Comparison of ENCODE assay signal across 28 mouse cellular contexts in the genomic region with DNA sequence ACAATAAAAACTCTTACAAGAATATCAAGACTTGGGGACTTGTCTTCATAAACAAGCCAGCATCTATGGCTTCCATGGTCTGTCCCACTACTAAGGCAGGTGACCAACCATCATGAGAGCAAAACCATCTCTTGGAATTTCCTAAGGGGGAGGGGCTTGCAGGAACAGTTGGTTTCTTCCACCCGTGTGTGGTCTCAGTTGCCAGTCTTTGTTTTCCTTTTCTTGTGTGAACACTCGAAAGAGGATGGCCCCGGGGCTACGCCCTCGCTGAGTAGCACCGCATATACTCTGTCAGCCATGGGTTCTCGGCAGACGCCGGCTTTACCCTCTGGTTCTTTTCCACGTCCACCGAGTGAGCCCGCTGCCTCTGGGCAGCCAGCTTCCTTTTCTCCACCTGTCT. TPM values are rescaled to one million over a fixed set of nuclear protein-coding genes. Genes with fewer than 3 reads are reported as not detected.
"Had no signal": no experiment of that assay in that cellular context is flagged by ENCODE, and none has a peak within 500 bp of the region (broad histone marks: within the 10 kb centered on the region; RNA-seq: fewer than 3 reads in every experiment).

No protein-coding gene starts in this region.

- ATAC-seq: hindbrain, postnatal 0 days; intestine, postnatal 0 days; liver, embryonic 12.5 days had no signal

- H3K36me3 ChIP-seq: heart, embryonic 15.5 days had no signal

- H3K4me1 ChIP-seq: heart, embryonic 13.5 days; heart, embryonic 15.5 days; hindbrain, embryonic 13.5 days; hindbrain, embryonic 15.5 days; kidney, embryonic 15.5 days; limb, embryonic 13.5 days; limb, embryonic 15.5 days had no signal

- H3K4me2 ChIP-seq: heart, embryonic 11.5 days; heart, embryonic 13.5 days; heart, embryonic 15.5 days; hindbrain, embryonic 13.5 days; hindbrain, embryonic 15.5 days; kidney, embryonic 15.5 days; limb, embryonic 13.5 days; limb, embryonic 15.5 days; liver, embryonic 12.5 days had no signal

- H3K27ac ChIP-seq: heart, adult 2 months; heart, embryonic 13.5 days; heart, embryonic 15.5 days; hindbrain, embryonic 13.5 days; hindbrain, embryonic 15.5 days; hindbrain, postnatal 0 days; kidney, embryonic 15.5 days; kidney, postnatal 0 days; limb, embryonic 13.5 days; limb, embryonic 15.5 days; liver, embryonic 12.5 days; liver, embryonic 14.5 days had no signal

- H3K4me3 ChIP-seq: heart, adult 2 months; heart, embryonic 13.5 days; heart, embryonic 15.5 days; hindbrain, embryonic 13.5 days; hindbrain, embryonic 15.5 days; kidney, embryonic 15.5 days; limb, embryonic 13.5 days; limb, embryonic 15.5 days; liver, embryonic 12.5 days had no signal

- H3K9me3 ChIP-seq: heart, embryonic 13.5 days; heart, embryonic 15.5 days; hindbrain, embryonic 13.5 days; hindbrain, embryonic 15.5 days; kidney, embryonic 15.5 days; limb, embryonic 13.5 days; limb, embryonic 15.5 days; liver, embryonic 12.5 days had no signal

- H3K9ac ChIP-seq: heart, embryonic 13.5 days; heart, embryonic 15.5 days; hindbrain, embryonic 13.5 days; hindbrain, embryonic 15.5 days; kidney, embryonic 15.5 days; limb, embryonic 13.5 days; limb, embryonic 15.5 days; liver, embryonic 12.5 days; liver, embryonic 14.5 days had no signal

- DNase-seq: gastrocnemius, postnatal 14 days; gastrocnemius, postnatal 36 days; heart, adult 11 months; heart, adult 2 months; heart, postnatal 14 days; heart, postnatal 36 days; kidney, adult 18-20 months; kidney, adult 8-10 months; kidney, postnatal 14 days; kidney, postnatal 36 days; layer of hippocampus, adult 9-11 months; layer of hippocampus, postnatal 36 days; left cerebral cortex, postnatal 4 days; lung, adult 18-20 months had no signal

- H3K27me3 ChIP-seq: heart, embryonic 13.5 days; heart, embryonic 15.5 days; hindbrain, embryonic 13.5 days; hindbrain, embryonic 15.5 days; kidney, embryonic 15.5 days; limb, embryonic 13.5 days; limb, embryonic 15.5 days; liver, embryonic 12.5 days had no signal

RNA-seq across cellular contexts. Expression of a gene that starts 52.5 kb away (rescaled TPM):
- total RNA-seq: hematopoietic stem cell, adult 5-6 weeks had no signal
